Mouse (Mus musculus) embryonic facial prominence, embryonic 15.5 days (tissue): Measurements from ENCODE around the gene Castor2. TPM values are rescaled to one million over a fixed set of nuclear protein-coding genes. Genes with fewer than 3 reads are reported as not detected.

ENCODE experiments used
- ATAC-seq: fragments of 200-750 bp; cut with Nextera tagmentation; 2 replicates; pipeline ENCODE4 v1.8.0; 2017; ENCODE audit warnings: low read depth, moderate TSS enrichment; ENCODE audit not compliant: insufficient number of reproducible peaks, low FRiP score, low TSS enrichment
- H3K27ac ChIP-seq: fragments of 300-500 bp; sonication (generic); replicated peaks from 2 replicates; pipeline ENCODE4 v1.5.1; 2015; ENCODE audit warnings: mild to moderate bottlenecking, inconsistent platforms
- H3K27me3 ChIP-seq: fragments of 300-500 bp; sonication (generic); 2 replicates; pipeline ENCODE4 v1.6.1; 2015; ENCODE audit warnings: inconsistent platforms
- H3K36me3 ChIP-seq: fragments of 300-500 bp; sonication (generic); 2 replicates; pipeline ENCODE4 v1.6.1; 2015; ENCODE audit warnings: mild to moderate bottlenecking, inconsistent platforms
- H3K4me1 ChIP-seq: fragments of 300-500 bp; sonication (generic); 2 replicates; pipeline ENCODE4 v1.6.1; 2015; ENCODE audit warnings: inconsistent platforms
- H3K4me2 ChIP-seq: fragments of 300-500 bp; sonication (generic); replicated peaks from 2 replicates; pipeline ENCODE4 v1.6.1; 2015; ENCODE audit warnings: mild to moderate bottlenecking, inconsistent platforms
- H3K4me3 ChIP-seq: fragments of 300-500 bp; sonication (generic); replicated peaks from 2 replicates; pipeline ENCODE4 v1.5.1; 2015; ENCODE audit warnings: mild to moderate bottlenecking, inconsistent platforms
- H3K9ac ChIP-seq: fragments of 300-500 bp; sonication (generic); 2 replicates; pipeline ENCODE4 v1.6.1; 2015; ENCODE audit warnings: inconsistent platforms
- H3K9me3 ChIP-seq: fragments of 300-500 bp; sonication (generic); replicated peaks from 2 replicates; pipeline ENCODE4 v1.6.1; 2016; ENCODE audit warnings: inconsistent platforms
- WGBS: fragments of 180-500 bp; shearing (Covaris S2); methylation state at CpG from one replicate; pipeline ENCODE4 v1.1.7; 2015; 5-methylcytosine and 5-hydroxymethylcytosine counted together
- polyA plus RNA-seq: library from polyadenylated mRNA; unstranded; fragments of >200 nt; fragmentation: Nextera tagmentation; extraction: Ambion mirVana; gene quantifications from 2 replicates; pipeline ENCODE4 v1.2.1, GENCODE M21; 2015

Gene Castor2
- polyA plus RNA-seq, 1 experiment from 2014 or later: 9.7 TPM

DNA sequence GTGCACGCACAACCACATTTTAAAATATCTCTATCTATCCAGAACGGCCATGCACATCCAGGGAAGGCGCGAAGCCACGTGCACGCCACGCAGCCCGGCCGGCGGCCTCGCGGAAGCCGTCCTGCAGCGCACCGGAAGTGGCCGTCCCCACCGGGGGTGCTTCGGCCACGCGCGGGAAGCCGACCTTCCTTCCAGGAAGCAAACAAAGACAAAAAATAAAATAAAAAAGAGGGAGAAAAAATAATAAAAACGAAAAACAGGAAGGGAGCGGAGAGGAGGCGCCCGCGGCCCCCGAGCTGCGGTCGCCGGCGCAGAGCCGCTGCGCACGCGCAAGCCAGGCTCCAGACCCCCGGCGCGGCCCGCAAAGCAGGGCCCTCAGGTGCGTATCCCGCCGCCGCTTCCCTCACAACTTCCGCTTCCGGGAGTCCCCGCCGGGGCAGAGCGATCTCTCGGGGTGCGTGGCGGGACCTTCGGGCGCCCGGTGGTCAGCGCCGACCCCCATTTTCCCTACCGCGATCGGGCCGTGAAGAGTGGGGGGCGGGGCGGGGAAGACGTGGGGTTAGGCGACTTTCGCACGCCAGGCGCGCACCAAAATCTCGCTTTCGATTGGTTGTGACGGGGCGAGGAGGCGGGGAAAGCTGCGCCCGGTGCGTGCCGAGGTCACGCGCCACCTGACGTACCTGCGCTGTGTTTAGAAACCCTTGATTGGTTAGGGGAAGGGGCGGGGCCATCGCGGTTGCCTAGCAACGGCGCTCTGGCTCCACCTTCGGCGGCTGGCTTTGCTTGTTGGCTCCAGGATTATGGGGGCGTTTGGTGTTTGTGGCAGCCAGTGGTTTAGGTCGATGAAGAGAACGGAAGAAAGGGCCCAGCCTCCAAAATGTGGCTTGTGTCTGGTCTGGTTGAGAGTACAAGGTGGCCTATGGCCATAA lies 84.6 kb downstream of the Castor2 start, which contains the start of gene Gtf2ird2:
Gtf2ird2 (plus strand) TSS at position 140 of the 929 bp plus-strand sequence.
- H3K27ac ChIP-seq: peak within 1 kb of the TSS; percentile 90
- H3K27me3 ChIP-seq: no peaks in the 10 kb centered on the region
- peaks cover 20% of the 10 kb centered on the region for H3K4me1 ChIP-seq
- peak; percentile 97 for ATAC-seq
- under 1% methylated on average over 92 of the region's 92 CpGs for WGBS
- peak within 1 kb of the TSS; percentile 63 for H3K4me3 ChIP-seq
- no peaks in the 10 kb centered on the region for H3K36me3 ChIP-seq
- H3K4me2 ChIP-seq: peak within 1 kb of the TSS; percentile 89
- peak within 1 kb of the TSS; percentile 58 for H3K9ac ChIP-seq
- H3K9me3 ChIP-seq: no peaks in the 10 kb centered on the region

DNA sequence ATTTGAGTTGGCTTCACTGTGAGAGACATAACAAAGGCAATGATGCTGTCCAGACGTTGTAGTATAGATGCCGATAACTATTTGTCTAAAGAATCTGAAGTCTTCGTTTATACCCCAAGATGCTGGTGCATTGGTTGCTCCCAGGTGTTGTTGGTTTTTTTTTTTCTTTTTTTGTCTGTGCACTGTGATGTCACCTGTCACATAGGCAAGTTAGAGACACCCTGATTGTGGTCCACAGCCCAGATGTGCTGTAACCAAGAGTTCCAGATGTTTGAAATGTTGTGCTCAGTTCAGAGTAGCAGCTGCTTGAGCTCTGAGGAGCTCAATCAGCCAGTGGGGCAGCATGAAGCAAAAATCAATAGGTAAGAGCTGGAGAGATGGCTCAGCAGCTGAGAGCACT lies 86.5 kb downstream of the Castor2 start:
- Histone ChIP-seq H3K27me3 (no peaks in the 10 kb centered on the region), H3K4me3 (no peak overlapping the region), H3K4me2 (no peak overlapping the region), H3K27ac (no peak overlapping the region), H3K9me3 (no peaks in the 10 kb centered on the region), H3K9ac (no peak overlapping the region), H3K4me1 (peaks cover 20% of the 10 kb centered on the region), H3K36me3 (no peaks in the 10 kb centered on the region)
- 85% methylated on average over 3 of the region's 3 CpGs for WGBS
- no peak for ATAC-seq

DNA sequence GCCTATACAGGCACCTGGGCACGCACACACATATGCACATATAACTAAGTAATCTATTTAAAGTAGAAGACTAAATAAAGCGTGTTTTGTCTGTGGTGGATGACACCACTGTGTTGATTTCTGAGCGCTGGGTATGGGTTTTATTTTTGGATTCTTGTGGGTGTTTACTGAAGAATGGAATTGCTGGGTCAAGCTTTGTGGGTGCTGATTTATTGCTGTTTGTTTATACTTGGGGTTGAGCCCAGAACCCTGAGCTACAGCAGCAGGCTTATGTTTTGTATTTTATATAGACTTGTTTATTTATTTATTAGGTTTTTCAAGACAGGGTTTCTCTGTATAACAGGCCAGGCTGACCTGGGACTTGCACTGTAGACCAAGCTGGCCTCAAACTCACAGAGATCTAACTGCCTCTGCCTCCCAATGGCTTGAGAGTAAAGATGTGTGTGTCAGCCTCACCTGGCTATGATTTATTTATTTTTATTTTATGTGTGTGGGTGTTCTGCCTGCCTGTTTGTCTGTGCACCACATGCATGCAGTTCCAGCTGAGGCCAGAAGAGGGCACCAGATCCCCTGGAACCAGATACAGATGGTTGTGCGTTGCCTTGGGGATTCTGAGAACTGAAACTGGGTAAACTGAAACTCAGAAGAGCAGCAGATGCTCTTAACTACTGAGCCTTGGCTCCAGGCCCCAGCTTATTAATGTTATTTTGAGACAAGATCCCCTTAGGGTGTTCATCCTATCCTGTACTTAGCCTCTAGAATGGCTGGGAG lies 87.6 kb downstream of the Castor2 start:
- 64% methylated on average over 4 of the region's 4 CpGs for WGBS
- Histone ChIP-seq H3K27me3 (no peaks in the 10 kb centered on the region), H3K4me2 (no peak overlapping the region), H3K4me3 (no peak overlapping the region), H3K4me1 (peaks cover 17% of the 10 kb centered on the region), H3K36me3 (peaks cover 6% of the 10 kb centered on the region; the same call in 1 of the 2 replicates), H3K9me3 (no peaks in the 10 kb centered on the region), H3K27ac (no peak overlapping the region), H3K9ac (no peak overlapping the region)
- no peak for ATAC-seq

DNA sequence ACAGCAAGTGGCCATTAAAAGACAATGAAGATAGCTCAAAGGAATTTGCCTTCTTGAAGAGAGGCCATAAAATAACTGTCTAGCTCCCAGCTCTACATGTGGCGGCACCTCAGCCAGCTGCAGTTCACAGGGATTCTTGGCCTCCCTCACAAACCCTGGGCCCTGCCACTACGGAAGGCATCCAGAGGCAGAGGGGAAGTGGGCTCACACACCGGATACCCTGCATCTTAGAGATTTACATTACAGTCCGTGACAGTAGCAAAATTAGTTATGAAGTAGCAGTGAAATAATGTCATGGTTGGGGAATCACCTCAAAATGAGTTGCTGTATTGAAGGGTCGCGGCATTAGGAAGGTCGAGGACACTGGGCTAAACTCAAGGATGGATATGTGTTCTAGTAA lies 89.1 kb downstream of the Castor2 start:
- Histone ChIP-seq H3K9ac (no peak overlapping the region), H3K4me3 (no peak overlapping the region), H3K9me3 (no peaks in the 10 kb centered on the region), H3K4me2 (no peak overlapping the region), H3K27me3 (no peaks in the 10 kb centered on the region), H3K27ac (no peak overlapping the region), H3K4me1 (peaks cover 3% of the 10 kb centered on the region), H3K36me3 (peaks cover 6% of the 10 kb centered on the region; the same call in 1 of the 2 replicates)
- ATAC-seq: no peak
- 88% methylated on average over 7 of the region's 7 CpGs for WGBS

DNA sequence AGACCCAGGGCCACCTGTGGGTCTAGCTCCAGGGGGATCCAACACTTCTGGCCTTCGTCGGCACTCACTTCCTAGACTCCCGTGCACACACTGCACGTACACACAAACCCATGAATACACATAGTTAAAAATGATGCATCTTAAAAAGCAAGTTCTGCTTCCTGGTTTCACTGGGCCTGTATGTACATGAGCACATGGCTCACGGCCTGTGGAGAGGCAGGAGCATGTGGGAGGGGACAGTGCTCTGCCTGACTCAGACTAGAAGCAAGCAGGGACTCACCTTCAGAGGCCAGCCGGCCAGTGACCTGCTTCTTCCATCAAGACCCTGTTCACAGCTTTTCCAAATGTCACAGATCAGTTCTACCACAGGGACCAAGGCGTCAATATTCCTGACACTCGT lies 94.2 kb downstream of the Castor2 start:
- H3K36me3 ChIP-seq: peaks cover 28% of the 10 kb centered on the region
- H3K4me2 ChIP-seq: no peak overlapping the region
- 85% methylated on average over 8 of the region's 8 CpGs for WGBS
- H3K4me3 ChIP-seq: no peak overlapping the region
- H3K4me1 ChIP-seq: no peaks in the 10 kb centered on the region
- H3K27me3 ChIP-seq: no peaks in the 10 kb centered on the region
- H3K9ac ChIP-seq: no peak overlapping the region
- ATAC-seq: no peak
- H3K9me3 ChIP-seq: no peaks in the 10 kb centered on the region
- H3K27ac ChIP-seq: no peak overlapping the region

Other genes with a start within 250 kb of the Castor2 start
- 26.1 and 29.4 TPM in 2 replicates for gene Rcc1l, start 77.1 kb downstream of the Castor2 start, polyA plus RNA-seq
- 8.8 and 9.0 TPM in 2 replicates for gene Gtf2ird2, start 84.3 kb downstream of the Castor2 start, polyA plus RNA-seq
- gene Ncf1, start 129.9 kb downstream of the Castor2 start, polyA plus RNA-seq: 10.2 and 10.3 TPM in 2 replicates
- 190 and 202 TPM in 2 replicates for gene Gtf2i, start 215.0 kb downstream of the Castor2 start, polyA plus RNA-seq